Mouse (Mus musculus): ENCODE measurements around the gene Mboat1. TPM values are rescaled to one million over a fixed set of nuclear protein-coding genes. Genes with fewer than 3 reads are reported as not detected.

The Mboat1 gene
- polyA plus RNA-seq, 1 experiment from 2014 or later, result 29.4 TPM

DNA sequence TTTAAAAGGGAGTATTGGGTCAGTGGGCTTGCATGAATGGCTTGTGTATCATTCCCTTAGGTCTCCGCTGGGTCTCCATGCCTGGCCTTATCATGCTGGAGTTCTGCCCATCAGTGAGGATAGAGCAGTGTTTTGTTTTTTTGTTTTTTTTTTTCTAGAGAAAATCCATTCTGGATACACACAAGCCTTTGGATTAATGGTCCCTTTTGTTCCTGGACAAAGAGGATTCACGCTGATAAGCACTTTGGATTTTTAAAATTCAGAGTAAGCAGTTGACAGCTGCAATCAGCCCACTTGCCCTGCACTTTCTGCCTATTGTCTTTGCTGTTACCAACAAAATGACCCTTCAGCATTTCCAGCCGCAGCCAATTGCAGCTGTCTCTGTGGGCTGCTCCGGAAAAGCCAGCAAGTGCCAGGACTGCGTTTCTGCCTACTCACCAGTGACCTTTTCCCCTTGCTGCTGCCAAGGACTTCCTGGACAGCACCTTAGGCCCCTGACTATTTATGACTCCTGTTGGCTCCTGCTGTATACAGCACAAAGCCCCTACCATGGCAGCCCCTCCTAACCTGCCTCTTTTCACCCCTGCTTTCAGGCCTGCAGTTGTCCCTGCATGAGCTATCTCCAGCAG, 117.5 kb downstream of the Mboat1 start:
- no peak for ATAC-seq (ENCODE audit: borderline replicate concordance, extremely low read depth, low FRiP score, low TSS enrichment)
- Histone ChIP-seq H3K4me2 (no peak overlapping the region), H3K27ac (no peak overlapping the region), H3K4me3 (no peak overlapping the region), H3K27me3 (no peaks in the 10 kb centered on the region), H3K9me3 (no peaks in the 10 kb centered on the region), H3K4me1 (peaks cover 32% of the 10 kb centered on the region), H3K9ac (no peak overlapping the region), H3K36me3 (no peaks in the 10 kb centered on the region)
- 30% methylated on average over 5 of the region's 5 CpGs for WGBS

DNA sequence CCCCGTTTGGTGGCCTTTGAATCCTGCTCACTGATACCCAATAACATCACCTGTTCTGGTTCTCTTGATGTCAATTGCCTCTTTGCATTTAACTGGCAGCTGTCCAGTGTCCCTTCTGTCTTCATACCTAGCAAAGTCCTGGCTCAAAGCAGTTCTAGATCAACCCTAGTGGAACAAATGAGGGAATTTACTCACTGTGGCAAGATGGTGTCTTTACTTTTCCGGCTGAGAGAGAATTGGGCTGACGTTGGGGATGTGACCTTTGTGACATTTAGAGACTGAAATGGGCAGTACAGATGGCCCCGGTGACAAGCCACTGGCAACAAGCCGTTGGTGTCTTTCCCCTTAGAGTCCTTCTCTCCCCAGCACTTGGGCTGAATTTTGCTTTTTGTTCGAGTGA, 118.1 kb downstream of the Mboat1 start:
- Histone ChIP-seq H3K9me3 (no peaks in the 10 kb centered on the region), H3K27me3 (no peaks in the 10 kb centered on the region), H3K9ac (no peak overlapping the region), H3K36me3 (no peaks in the 10 kb centered on the region), H3K4me1 (peaks cover 29% of the 10 kb centered on the region), H3K4me2 (no peak overlapping the region), H3K27ac (no peak overlapping the region), H3K4me3 (no peak overlapping the region)
- ATAC-seq (ENCODE audit: borderline replicate concordance, extremely low read depth, low FRiP score, low TSS enrichment), result no peak
- 68% methylated on average over 6 of the region's 6 CpGs for WGBS

DNA sequence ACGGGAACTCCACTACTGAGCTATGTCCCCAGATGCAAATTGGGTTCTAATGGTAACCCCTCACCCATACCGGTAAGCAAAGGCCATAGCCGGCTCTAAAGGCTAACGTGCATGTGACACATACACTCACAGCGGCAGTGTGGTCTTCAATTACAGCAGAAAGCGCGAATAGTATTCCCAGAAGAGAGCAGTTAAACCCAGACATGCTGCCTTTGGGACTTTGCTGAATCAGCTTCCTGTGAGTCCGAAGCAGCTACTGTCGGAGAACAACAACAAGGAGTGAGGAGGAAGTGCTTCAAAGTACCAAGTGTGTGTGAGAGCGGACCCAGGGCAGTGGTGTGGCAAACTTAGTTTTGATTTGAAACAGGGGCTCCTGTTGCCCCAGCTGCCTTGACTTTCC, 122.5 kb downstream of the Mboat1 start:
- Histone ChIP-seq H3K4me3 (no peak overlapping the region), H3K9ac (no peak overlapping the region), H3K27me3 (no peaks in the 10 kb centered on the region), H3K27ac (no peak overlapping the region), H3K4me1 (peaks cover 8% of the 10 kb centered on the region), H3K4me2 (no peak overlapping the region), H3K9me3 (no peaks in the 10 kb centered on the region), H3K36me3 (no peaks in the 10 kb centered on the region)
- WGBS, result 66% methylated on average over 10 of the region's 10 CpGs
- ATAC-seq (ENCODE audit: borderline replicate concordance, extremely low read depth, low FRiP score, low TSS enrichment), result no peak

DNA sequence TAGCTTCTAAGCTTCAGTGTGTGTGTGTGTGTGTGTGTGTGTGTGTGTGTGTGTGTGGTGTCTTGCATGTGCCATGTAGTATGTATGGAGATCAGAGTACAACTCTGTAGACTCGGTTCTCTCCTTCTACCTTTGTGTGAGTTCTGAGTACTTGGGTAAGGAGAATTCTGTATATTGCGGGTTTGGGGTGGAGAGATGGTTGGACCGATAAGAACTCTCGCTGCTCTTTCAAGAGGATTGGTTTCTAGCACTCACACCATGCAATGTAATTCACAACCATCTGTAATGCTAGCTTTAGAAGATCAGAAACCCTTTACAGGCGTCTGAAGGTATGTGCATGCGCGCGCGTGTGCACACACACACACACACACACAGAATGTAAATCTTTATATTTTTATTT, 123.0 kb downstream of the Mboat1 start:
- Histone ChIP-seq H3K9me3 (no peaks in the 10 kb centered on the region), H3K36me3 (no peaks in the 10 kb centered on the region), H3K27ac (no peak overlapping the region), H3K4me1 (0 out of 2 replicates have a peak, but pooled peaks cover 4% of the 10 kb centered on the region), H3K4me3 (no peak overlapping the region), H3K4me2 (no peak overlapping the region), H3K27me3 (no peaks in the 10 kb centered on the region), H3K9ac (no peak overlapping the region)
- WGBS, result 78% methylated on average over 9 of the region's 9 CpGs
- ATAC-seq (ENCODE audit: borderline replicate concordance, extremely low read depth, low FRiP score, low TSS enrichment), result peak; percentile 49; the same call in 1 of the 2 replicates

DNA sequence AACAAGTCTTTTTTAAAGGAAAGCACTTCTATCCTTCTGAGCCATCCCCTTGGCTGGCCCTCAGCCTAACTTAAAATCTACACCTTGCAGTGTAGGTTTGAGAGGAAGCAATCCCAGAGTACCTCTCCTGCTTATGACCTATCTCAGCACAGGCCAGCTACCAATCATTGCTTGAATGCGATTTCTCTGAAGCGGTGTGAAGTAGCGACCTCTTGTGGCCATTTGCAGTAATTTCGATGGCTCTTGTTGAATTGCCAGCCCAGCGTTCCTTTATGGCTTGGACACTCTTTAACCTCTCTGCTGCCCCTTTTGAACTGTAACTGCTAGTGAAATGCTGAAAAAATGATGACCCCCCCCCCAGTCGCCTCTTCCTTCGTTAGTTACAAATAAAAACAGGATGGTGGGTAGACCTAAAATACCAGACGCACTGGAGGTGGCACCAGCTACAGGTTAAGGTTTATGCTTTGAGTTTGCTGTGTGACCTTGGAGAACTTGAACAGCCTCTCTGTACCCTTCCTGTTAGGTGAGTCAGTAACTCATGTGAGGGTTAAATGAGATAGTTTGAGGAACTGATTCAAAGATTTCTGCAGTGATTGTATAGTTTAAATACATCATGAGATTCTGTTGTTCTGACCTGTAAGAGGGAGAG, 123.7 kb downstream of the Mboat1 start:
- Histone ChIP-seq H3K4me2 (no peak overlapping the region), H3K9me3 (no peaks in the 10 kb centered on the region), H3K27me3 (no peaks in the 10 kb centered on the region), H3K36me3 (no peaks in the 10 kb centered on the region), H3K4me3 (no peak overlapping the region), H3K4me1 (0 out of 2 replicates have a peak, but pooled peaks cover 4% of the 10 kb centered on the region), H3K9ac (no peak overlapping the region), H3K27ac (no peak overlapping the region)
- peak; percentile 73 for ATAC-seq (ENCODE audit: borderline replicate concordance, extremely low read depth, low FRiP score, low TSS enrichment)
- WGBS, result 10% methylated on average over 8 of the region's 8 CpGs

DNA sequence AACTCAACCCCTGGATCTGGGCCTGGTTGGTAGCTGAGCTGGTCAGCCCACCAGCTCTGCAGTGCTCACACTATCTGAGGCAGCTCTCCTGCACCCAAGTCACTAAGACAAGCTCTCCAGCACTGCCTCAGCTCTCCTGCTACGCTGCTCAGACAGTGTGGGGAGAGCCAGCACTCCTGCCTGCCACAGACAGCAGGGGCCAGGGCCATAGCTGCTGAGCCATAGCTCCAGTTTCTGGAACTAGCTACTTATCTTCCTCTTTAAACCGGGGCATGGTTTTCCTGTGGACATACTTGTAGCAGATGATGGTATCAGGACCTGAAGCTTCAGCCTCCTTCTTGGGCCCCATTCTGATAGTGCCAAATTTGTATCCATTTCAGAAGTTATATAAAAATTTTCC, 127.4 kb downstream of the Mboat1 start:
- H3K27ac ChIP-seq, result no peak overlapping the region
- 0 out of 2 replicates have a peak, but pooled peaks cover 4% of the 10 kb centered on the region for H3K4me1 ChIP-seq
- no peaks in the 10 kb centered on the region for H3K9me3 ChIP-seq
- no peak overlapping the region for H3K9ac ChIP-seq
- no peak overlapping the region for H3K4me3 ChIP-seq
- no peaks in the 10 kb centered on the region for H3K36me3 ChIP-seq
- 70% methylated on average over 2 of the region's 2 CpGs for WGBS
- no peak overlapping the region for H3K4me2 ChIP-seq
- ATAC-seq (ENCODE audit: borderline replicate concordance, extremely low read depth, low FRiP score, low TSS enrichment), result no peak
- no peaks in the 10 kb centered on the region for H3K27me3 ChIP-seq

DNA sequence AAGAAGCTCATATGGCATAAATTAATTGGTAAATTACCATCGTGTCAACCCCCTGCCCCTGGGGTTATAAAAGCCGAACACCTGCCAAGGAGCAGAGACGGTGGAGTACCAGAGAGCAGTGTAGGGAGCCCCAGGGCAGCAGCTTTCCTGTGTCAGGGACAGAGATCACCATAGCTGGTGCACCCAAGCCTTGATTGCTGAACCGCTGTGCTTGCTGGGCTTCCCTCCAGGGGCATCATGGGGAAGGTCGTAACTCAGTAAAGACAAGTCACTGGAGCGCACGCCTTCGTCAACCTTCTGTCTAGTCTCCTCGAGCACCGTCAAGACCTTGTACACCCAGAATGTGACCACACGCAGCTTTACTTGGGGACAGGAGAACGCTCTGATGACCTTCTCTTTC, 128.0 kb downstream of the Mboat1 start:
- Histone ChIP-seq H3K27me3 (no peaks in the 10 kb centered on the region), H3K4me2 (no peak overlapping the region), H3K27ac (no peak overlapping the region), H3K9me3 (no peaks in the 10 kb centered on the region), H3K4me3 (no peak overlapping the region), H3K9ac (no peak overlapping the region), H3K4me1 (0 out of 2 replicates have a peak, but pooled peaks cover 4% of the 10 kb centered on the region), H3K36me3 (no peaks in the 10 kb centered on the region)
- ATAC-seq (ENCODE audit: borderline replicate concordance, extremely low read depth, low FRiP score, low TSS enrichment), result no peak
- WGBS, result 75% methylated on average over 12 of the region's 12 CpGs

DNA sequence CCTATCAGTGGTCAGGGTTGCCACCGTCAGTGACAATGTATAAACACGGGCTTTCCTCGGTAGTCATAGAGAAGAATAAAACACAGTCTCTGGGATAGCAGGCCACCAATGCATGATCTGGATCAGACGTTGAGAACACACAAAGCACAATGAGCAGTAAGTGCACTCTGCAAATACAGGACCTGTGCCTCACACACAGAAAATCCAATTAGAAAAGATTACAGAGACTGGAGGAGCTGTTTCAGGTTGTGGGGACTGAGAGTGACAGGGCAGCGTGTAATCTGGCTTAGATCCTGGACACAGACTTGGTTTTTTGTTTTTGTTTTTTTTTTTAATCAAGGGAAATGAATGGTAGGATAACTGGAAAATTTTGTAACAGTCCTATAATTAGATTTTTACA, 128.5 kb downstream of the Mboat1 start:
- Histone ChIP-seq H3K4me1 (0 out of 2 replicates have a peak, but pooled peaks cover 1% of the 10 kb centered on the region), H3K4me3 (no peak overlapping the region), H3K27ac (no peak overlapping the region), H3K4me2 (no peak overlapping the region), H3K36me3 (no peaks in the 10 kb centered on the region), H3K27me3 (no peaks in the 10 kb centered on the region), H3K9ac (no peak overlapping the region), H3K9me3 (no peaks in the 10 kb centered on the region)
- no peak for ATAC-seq (ENCODE audit: borderline replicate concordance, extremely low read depth, low FRiP score, low TSS enrichment)
- 59% methylated on average over 5 of the region's 5 CpGs for WGBS

DNA sequence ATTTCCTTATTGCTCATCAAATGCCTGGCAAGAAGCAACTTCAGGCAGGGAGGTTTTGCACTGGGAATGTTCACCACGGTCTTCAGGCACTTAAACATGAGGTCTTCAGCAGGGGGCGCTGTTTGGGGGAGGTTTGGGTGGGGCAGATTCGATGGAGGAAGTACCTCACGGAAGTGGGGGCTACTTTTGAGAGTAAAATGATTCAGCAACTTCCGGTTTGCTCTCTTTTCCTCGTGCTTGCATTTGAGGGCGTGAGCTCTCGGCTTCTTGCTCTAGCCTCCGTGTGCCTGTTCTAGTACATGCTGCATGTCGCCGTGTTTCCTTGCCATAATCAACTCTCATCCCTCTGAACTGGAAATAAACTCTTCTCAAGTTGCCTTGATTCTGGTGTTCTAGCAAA, 129.7 kb downstream of the Mboat1 start:
- no peaks in the 10 kb centered on the region for H3K27me3 ChIP-seq
- no peak overlapping the region for H3K4me3 ChIP-seq
- 85% methylated on average over 11 of the region's 11 CpGs for WGBS
- no peak for ATAC-seq (ENCODE audit: borderline replicate concordance, extremely low read depth, low FRiP score, low TSS enrichment)
- H3K4me2 ChIP-seq, result no peak overlapping the region
- H3K36me3 ChIP-seq, result no peaks in the 10 kb centered on the region
- H3K9ac ChIP-seq, result no peak overlapping the region
- no peak overlapping the region for H3K27ac ChIP-seq
- H3K4me1 ChIP-seq, result no peaks in the 10 kb centered on the region
- no peaks in the 10 kb centered on the region for H3K9me3 ChIP-seq

DNA sequence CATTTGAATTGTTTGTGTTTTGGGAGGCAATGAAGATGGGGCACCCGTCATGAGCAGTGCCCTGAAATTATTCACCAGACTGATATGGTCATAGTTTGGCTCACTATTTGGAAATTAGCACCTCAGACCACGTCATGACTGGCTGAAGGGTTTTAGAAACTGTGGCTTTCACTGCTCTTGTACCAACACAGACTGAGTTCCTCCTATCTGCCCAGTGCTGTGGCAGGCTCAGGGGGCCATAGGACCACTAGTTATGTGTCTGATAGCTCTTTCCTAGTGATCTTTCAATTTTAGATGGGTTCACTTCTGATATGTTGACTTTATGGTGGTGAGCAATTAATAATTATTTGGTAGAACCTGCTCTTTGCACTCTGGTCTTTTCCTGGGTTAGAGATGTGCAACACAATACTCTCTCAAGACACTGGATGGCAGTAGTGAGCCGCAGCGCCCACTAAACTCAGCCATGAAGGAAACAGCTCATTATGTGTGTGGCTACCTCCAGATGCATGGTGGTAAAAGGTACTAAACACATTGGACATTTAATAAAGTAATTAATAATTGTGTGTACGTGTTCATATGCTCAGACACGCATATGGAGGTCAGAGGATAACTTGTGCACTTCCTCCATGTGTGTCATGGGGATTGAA, 135.9 kb downstream of the Mboat1 start:
- no peaks in the 10 kb centered on the region for H3K4me1 ChIP-seq
- WGBS, result 15% methylated on average over 6 of the region's 6 CpGs
- H3K27me3 ChIP-seq, result no peaks in the 10 kb centered on the region
- H3K27ac ChIP-seq, result no peak overlapping the region
- H3K9ac ChIP-seq, result no peak overlapping the region
- peak; percentile 35; the same call in 1 of the 2 replicates for ATAC-seq (ENCODE audit: borderline replicate concordance, extremely low read depth, low FRiP score, low TSS enrichment)
- no peak overlapping the region for H3K4me3 ChIP-seq
- no peaks in the 10 kb centered on the region for H3K36me3 ChIP-seq
- no peaks in the 10 kb centered on the region for H3K9me3 ChIP-seq
- no peak overlapping the region for H3K4me2 ChIP-seq
